Mouse (Mus musculus): ENCODE data around the gene Itga9. TPM values are rescaled to one million over a fixed set of nuclear protein-coding genes. Genes with fewer than 3 reads are reported as not detected.

Gene Itga9
- total RNA-seq, 2 experiments from 2014 or later, result 35.0 to 36.2 TPM

DNA sequence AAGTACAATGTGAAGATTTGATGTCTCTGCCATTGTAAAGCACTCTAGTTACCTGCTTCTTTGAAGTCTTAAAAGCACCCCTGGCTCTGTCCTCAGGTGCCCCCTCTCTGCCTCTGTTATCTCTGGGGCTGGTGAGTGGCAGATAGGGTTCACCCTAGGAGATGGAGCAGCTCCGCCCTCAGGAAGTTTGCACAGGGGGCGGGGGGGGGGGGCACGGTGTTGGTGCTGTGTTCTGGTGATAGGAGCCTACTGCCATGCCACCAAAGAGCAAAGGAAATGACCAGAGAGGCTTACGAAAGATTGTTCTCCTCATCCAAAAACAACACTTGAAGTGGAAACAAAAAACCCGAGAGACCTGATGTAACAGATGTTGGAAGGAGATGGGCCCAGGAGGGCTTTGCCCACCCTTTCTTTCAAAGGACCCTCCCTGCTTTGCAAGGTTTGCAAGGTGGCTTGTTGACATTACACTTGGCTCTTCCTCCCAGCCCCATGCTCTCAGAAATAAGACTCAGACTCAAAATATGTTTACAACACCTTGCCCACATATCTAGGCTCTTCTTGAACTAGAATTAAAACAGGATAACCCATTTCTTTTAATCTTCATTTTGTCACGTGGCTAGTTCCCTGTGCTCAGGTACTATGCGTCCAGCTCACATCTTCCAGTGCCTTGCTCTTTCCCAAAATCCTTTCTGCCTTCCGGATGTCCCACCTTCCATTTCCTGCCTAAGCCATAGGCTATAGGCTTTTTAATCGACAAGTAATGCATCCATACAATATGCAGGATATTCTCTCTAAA, 79.9 kb downstream of the Itga9 start:
- DNase-seq, result no peak

DNA sequence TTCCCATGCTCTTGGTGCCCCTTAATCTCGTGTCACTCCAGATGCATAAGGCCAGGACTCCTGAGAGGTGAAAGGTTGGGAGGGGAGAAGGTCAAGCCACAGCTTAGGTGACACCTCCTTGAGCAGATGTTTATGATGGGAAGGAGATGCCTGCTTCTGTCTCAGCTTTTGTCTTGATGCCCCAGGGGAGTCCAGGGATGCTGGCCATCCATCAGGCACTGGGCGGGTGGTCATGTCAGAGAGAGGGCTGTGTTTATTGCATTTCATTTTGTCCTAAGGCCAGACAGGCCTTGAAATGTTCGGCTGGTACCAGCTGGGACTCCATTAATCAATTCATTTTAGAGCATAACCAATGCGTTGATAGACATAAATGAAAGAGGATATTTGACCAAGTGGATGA, 81.8 kb downstream of the Itga9 start:
- no peak for DNase-seq

DNA sequence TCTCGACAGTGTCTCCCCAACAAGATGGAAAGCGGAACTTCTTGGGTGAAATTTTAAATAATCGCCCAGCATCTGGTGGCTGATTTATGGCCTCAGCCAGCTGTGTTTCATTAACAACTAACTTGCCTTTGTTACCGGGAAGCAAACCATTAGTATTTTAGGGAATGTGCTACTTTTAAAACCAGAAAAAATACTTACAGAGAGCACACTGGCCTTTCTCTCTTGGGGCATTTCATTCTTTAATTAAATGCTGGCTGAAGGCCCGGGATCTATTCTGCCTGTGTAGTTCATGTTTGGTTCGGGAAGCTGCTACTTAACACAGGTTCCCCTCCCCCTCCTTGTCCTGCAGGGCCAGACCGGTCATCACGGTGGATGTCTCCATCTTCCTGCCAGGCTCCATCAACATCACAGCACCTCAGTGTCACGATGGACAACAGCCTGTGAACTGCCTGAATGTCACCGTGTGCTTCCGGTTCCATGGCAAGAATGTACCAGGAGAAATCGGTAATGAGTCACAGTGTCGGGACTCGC, 82.5 kb downstream of the Itga9 start:
- no peak for DNase-seq

- DNase-seq, result peak; percentile 77 to 90
Observed at GRCm38 (mm10) chr9:118693256-118693655, 86.8 kb downstream of the Itga9 start.

DNA sequence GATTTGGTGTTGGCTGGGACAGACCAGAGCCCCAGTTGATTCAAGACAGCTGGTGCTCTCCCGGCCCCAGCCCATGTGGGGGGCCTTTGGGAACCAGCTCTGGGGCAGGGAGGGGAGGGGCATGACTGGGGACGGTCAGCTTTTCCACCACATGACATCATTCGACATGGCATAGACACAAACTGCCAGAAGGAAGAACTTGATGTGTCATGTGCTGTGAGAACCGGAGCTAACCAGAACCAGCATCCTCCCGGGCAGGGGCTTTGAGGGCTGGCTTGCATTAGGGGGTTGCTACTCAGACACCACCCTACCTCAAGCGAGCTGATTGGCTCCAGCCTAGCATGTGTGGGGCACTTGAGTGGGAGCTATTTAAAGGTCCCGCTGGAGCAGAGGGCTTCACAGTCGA, 87.9 kb downstream of the Itga9 start:
- DNase-seq, result peak in 1 of 2 experiments; percentile 48

GRCm38 (mm10) chr9:118698191-118698590, 91.7 kb downstream of the Itga9 start:
- no peak for DNase-seq

- no peak for DNase-seq
Observed at GRCm38 (mm10) chr9:118699716-118700115, 93.2 kb downstream of the Itga9 start.

DNA sequence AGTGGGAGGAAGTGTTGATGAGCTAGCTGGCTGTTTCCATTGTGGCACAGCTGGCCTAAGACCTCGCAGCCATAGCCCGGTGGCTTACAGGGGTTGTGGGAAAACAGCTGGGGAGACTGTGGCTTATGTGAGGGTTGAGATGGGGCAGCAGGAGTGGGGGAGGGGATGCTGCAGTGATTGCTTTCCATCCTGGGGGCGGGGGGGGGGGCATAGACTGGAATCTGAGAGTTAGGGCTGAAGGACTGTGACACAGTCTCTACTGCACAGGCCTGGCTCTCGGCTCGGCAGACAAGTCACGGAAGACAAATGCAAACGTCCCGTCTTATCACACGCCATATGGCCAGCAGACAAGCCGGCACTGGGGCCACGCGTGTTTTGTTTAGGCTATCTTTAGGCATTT, 94.4 kb downstream of the Itga9 start:
- no peak for DNase-seq

- DNase-seq, result no peak
Observed at GRCm38 (mm10) chr9:118701791-118702190, 95.3 kb downstream of the Itga9 start.

DNA sequence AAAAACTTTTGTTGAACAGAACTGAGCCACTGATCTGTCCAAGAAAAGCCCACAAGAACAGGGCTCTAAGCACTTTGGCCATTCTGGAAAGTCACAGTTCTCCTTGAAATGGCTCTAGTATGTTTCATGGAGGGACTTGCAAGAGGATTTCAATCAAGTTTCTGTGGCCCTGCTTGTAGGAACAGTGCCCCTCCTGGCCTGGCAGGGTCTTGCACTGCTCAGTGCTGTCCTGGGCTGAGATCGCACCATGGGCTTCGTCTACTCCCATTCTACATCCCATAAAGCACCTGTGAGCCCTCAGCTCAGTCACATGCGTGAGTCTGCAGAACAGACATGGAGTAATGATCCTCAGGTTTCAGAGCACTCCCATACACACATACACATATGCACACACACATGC, 96.7 kb downstream of the Itga9 start:
- DNase-seq, result no peak

DNA sequence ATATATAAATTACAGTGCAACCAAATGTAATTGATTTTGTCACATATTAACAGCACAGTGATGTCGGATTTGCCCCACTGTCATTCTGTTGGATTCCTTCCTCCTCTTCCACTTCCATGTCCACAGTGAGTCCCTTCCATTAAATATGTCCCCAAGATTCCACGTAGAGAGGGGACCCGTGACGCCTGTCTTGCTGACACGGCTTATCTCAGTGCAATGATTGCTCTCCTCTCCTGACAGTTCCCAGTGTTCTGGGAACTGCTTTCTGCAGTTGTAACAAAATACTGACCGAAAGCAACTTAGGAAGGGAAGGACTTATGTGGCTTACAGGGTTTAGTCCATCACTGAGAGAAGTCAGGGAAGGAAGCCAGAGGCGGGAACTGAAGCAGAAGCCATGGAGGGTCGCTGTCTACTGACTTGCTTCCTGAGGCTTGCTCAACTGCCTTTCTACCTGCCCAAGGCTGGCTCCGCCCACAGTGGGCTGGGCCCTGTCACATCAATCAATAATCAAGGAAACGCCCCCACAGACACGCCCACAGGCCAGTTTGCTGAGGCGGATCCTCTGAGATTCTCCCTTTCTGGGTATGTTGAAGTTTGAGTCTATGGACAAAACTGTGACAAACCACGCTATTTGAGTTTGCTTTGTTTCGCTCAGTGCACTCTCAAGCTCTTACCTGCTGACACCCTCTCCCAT, 99.0 kb downstream of the Itga9 start:
- DNase-seq, result no peak

DNA sequence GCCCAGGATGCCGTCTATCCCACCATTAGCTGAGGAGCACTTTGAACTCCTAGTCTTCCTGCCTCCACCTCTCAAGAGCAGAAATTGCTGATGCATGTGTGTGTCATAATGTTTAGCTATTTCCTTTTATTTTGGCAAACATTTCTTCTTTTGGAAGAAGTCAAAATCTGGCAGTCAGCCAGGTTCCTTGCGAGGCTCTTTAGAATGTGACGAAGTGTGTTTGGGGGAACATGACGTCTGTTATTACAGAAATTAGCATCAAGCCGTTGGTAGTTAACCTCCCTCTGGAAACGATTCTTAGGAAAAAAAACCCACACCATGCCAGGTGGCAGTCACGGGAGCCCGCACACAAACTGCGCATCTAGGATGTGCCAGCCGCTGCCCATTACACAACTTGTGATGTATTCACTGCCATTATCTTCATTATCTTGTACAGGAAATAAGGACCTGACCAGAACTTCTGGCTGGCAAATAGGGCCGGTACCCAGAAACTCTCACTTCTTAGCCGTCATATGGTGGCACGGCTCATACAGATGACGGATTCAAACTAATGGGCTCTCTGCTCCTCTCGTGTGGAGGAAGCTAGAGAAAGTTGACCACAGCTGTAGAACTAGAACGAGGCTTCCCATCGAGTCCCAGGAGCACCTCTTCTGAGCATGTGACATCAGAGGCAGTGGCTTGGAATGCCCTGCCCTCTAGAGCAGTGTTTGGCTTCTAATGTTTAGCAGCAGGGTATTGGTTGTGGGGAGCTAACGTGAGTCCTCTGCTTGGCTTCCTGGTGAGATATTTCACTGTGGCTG, 99.9 kb downstream of the Itga9 start:
- DNase-seq, result peak in 1 of 2 experiments; percentile 49

GRCm38 (mm10) chr9:118710625-118711024, 104.1 kb downstream of the Itga9 start:
- no peak for DNase-seq

- DNase-seq, result no peak
Observed at GRCm38 (mm10) chr9:118711749-118712148, 105.3 kb downstream of the Itga9 start.

DNA sequence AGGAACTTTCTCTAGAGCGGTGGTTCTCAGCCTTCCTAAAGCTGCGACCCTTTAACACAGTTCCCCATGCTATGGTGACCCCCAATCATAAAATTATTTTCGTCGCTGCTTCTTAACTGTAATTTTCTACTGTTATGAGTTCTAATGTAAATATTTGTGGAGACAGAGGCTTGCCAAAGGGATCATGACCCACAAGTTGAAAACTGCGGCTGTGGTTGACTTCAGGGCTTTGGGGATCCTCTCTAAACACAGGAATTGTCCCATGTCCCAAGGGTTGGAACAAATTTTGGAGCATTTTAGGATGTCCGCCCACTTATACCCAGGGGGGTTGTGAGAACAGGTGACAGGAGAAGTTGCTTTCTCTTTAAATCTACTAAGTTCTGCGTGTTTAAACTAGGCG, 107.0 kb downstream of the Itga9 start:
- DNase-seq, result no peak

DNA sequence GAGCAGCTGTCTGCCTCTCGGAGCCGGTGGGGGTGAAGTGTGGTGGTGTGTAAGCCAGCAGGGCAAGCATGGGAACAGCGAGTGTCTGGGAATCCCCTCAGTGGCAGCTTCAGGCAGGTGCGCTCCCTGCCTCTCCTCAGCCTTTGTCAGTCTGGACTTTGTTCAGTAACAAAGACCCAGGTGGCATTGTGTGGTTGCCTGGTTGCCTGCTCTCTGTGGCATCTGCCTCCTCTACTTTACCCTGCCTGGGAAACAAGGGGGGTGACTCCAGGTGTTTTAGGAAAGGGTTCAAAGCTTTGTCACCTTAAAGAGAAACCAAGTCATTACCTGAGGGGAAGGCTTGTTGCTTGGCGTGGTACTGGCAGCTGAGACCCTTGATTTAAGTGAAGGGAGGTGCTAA, 108.0 kb downstream of the Itga9 start:
- no peak for DNase-seq

GRCm38 (mm10) chr9:118715971-118716628, 109.6 kb downstream of the Itga9 start:
- no peak for DNase-seq

- DNase-seq, result peak; percentile 52 to 66
Observed at GRCm38 (mm10) chr9:118717436-118717835, 110.9 kb downstream of the Itga9 start.

DNA sequence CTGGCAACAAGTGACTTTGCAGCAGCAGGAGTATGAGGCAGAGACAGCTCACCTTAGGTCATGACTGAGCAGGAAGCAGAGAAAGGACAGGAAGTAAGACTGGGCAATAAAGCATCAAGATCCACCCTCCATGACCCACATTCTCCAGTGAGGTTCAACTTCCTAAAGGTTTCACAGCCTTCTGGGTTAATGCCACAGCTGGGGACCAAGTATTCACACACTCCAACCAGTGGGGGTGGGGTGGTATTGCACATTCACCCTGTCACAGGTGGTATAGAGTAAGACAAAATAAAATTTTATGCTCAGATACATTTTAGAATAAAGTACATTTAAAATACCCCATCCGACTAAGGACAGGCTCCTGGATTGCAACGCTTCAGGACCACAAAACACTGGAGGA, 112.0 kb downstream of the Itga9 start:
- no peak for DNase-seq

DNA sequence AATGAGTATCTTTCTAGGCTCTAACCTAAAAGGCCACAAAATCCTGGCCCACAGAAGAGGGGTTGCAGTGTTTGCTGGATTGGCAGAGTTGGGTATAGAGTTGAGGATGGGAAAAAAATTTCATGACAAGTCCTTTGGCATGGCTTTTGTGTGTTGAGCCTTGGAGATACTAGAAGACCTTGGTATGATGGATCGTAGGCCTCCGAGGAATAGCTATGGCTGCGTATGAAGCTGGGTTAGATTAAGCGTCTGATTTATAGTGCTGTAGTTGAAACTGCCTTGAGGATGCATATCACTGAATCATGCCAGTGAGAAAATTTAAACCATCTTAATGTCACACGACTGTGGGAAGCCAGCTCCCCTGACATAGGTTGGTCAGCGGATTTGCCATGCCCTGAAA, 114.6 kb downstream of the Itga9 start:
- DNase-seq, result no peak

GRCm38 (mm10) chr9:118722789-118723325, 116.4 kb downstream of the Itga9 start:
- DNase-seq, result no peak

- peak in 1 of 2 experiments; percentile 30 for DNase-seq
Observed at GRCm38 (mm10) chr9:118725128-118725527, 118.6 kb downstream of the Itga9 start.
